Mouse (Mus musculus) ZHBTc4 (cell line): ENCODE measurements at regions not wholly inside any gene's neighbourhood (a gene's known extent, or its start where the extent isn't known, plus 50 kb on each side); places are given as distances from the start of the nearest gene placed in this dataset.

Source experiments
- DNase-seq: peaks from one replicate; pipeline ENCODE4 v3.0.0-alpha.2; 2011; ENCODE audit warnings: low read depth, low spot score

GRCm38 (mm10) chr14:111212929-111213657, 458.1 kb upstream of the Slitrk6 start:
- no peak for DNase-seq

GRCm38 (mm10) chr14:111226926-111227325, 448.0 kb upstream of the Slitrk5 start:
- DNase-seq, result no peak

GRCm38 (mm10) chr14:111239121-111239520, 435.8 kb upstream of the Slitrk5 start:
- no peak for DNase-seq

GRCm38 (mm10) chr14:111249347-111249946, 425.4 kb upstream of the Slitrk5 start:
- no peak for DNase-seq

- peak; percentile 10 for DNase-seq
Observed at GRCm38 (mm10) chr14:111253190-111253589, 421.7 kb upstream of the Slitrk5 start.

- peak; percentile 73 for DNase-seq
Observed at GRCm38 (mm10) chr14:111261696-111262095, 413.2 kb upstream of the Slitrk5 start.

- DNase-seq, result no peak
Observed at GRCm38 (mm10) chr14:111270239-111270638, 404.7 kb upstream of the Slitrk5 start.

GRCm38 (mm10) chr14:111281354-111281753, 393.5 kb upstream of the Slitrk5 start:
- DNase-seq, result no peak

- peak; percentile 7 for DNase-seq
Observed at GRCm38 (mm10) chr14:111283681-111284461, 391.0 kb upstream of the Slitrk5 start.

GRCm38 (mm10) chr14:111285981-111286380, 388.9 kb upstream of the Slitrk5 start:
- DNase-seq, result no peak

- DNase-seq, result no peak
Observed at GRCm38 (mm10) chr14:111295521-111295920, 379.4 kb upstream of the Slitrk5 start.

- DNase-seq, result no peak
Observed at GRCm38 (mm10) chr14:111297796-111298195, 377.1 kb upstream of the Slitrk5 start.

- no peak for DNase-seq
Observed at GRCm38 (mm10) chr14:111330570-111330969, 344.3 kb upstream of the Slitrk5 start.

GRCm38 (mm10) chr14:111353518-111353917, 321.4 kb upstream of the Slitrk5 start:
- no peak for DNase-seq

- no peak for DNase-seq
Observed at GRCm38 (mm10) chr14:111396803-111397202, 278.1 kb upstream of the Slitrk5 start.

- DNase-seq, result no peak
Observed at GRCm38 (mm10) chr14:111400809-111401208, 274.1 kb upstream of the Slitrk5 start.

GRCm38 (mm10) chr14:111402538-111402937, 272.4 kb upstream of the Slitrk5 start:
- DNase-seq, result no peak

GRCm38 (mm10) chr14:111403555-111403954, 271.3 kb upstream of the Slitrk5 start:
- DNase-seq, result no peak

- no peak for DNase-seq
Observed at GRCm38 (mm10) chr14:111413543-111413942, 261.4 kb upstream of the Slitrk5 start.

- DNase-seq, result no peak
Observed at GRCm38 (mm10) chr14:111418531-111418930, 256.4 kb upstream of the Slitrk5 start.

GRCm38 (mm10) chr14:111429101-111429857, 245.6 kb upstream of the Slitrk5 start:
- DNase-seq, result peak; percentile 91
